8 mouse cellular contexts compared by ENCODE assay signal in genomic region chr12:111677882-111678669, GRCm38 (mm10). TPM values are rescaled to one million over a fixed set of nuclear protein-coding genes. Genes with fewer than 3 reads are reported as not detected.
DNase-seq lines count a peak whose midpoint lies in the region; ATAC-seq lines count a peak whose summit lies in the region.

TSS of gene Trmt61a (plus strand) at chr12:111678105.

- H3K36me3 ChIP-seq in intestine, embryonic 14.5 days (ENCODE audit: control insufficient read depth, insufficient read depth, low read length): peaks cover 13% of the 10 kb centered on the region; the same call in 1 of the 2 replicates
- peaks cover 31% of the 10 kb centered on the region for H3K36me3 ChIP-seq in limb, embryonic 10.5 days
- peaks cover 24% of the 10 kb centered on the region for H3K36me3 ChIP-seq in midbrain, embryonic 12.5 days

- H3K9me3 ChIP-seq in intestine, embryonic 14.5 days (ENCODE audit: control insufficient read depth, low read length): no peaks in the 10 kb centered on the region
- no peaks in the 10 kb centered on the region for H3K9me3 ChIP-seq in limb, embryonic 10.5 days (replicated peaks)
- no peaks in the 10 kb centered on the region for H3K9me3 ChIP-seq in midbrain, embryonic 12.5 days

- ATAC-seq in intestine, embryonic 14.5 days (replicated peaks; ENCODE audit: low FRiP score, low TSS enrichment, low read depth): peak; percentile 85
- peak; percentile 90 for ATAC-seq in midbrain, embryonic 12.5 days (ENCODE audit: low FRiP score, low read depth)

- intact Hi-C loops in gastrocnemius, postnatal 36 days (cut with DNase I): loop anchor here (5.0 kb wide), 1 partner anchor 284 kb away; no protein-coding TSS in a partner anchor

- H3K27ac ChIP-seq in intestine, embryonic 14.5 days (ENCODE audit: low read depth): peak within 1 kb of the TSS; percentile 92
- H3K27ac ChIP-seq in limb, embryonic 10.5 days: peak within 1 kb of the TSS; percentile 90
- H3K27ac ChIP-seq in midbrain, embryonic 12.5 days (replicated peaks): peak within 1 kb of the TSS; percentile 97

- peaks cover 33% of the 10 kb centered on the region for H3K4me1 ChIP-seq in intestine, embryonic 14.5 days (replicated peaks; ENCODE audit: control insufficient read depth, insufficient read depth, low read length)
- peaks cover 23% of the 10 kb centered on the region for H3K4me1 ChIP-seq in limb, embryonic 10.5 days
- H3K4me1 ChIP-seq in midbrain, embryonic 12.5 days: peaks cover 22% of the 10 kb centered on the region

- peak within 1 kb of the TSS; percentile 60 for H3K9ac ChIP-seq in intestine, embryonic 14.5 days (ENCODE audit: low read length)
- H3K9ac ChIP-seq in midbrain, embryonic 12.5 days (replicated peaks): peak within 1 kb of the TSS; percentile 80

- 1% methylated on average over 51 of the region's 51 CpGs for WGBS in intestine, embryonic 14.5 days
- WGBS in limb, embryonic 10.5 days: under 1% methylated on average over 51 of the region's 51 CpGs
- WGBS in midbrain, embryonic 12.5 days: under 1% methylated on average over 51 of the region's 51 CpGs

- peaks cover 12% of the 10 kb centered on the region for H3K27me3 ChIP-seq in intestine, embryonic 14.5 days (replicated peaks; ENCODE audit: control insufficient read depth, insufficient read depth, low read length)
- H3K27me3 ChIP-seq in limb, embryonic 10.5 days (ENCODE audit: low read depth, poor library complexity, severe bottlenecking): peaks cover 30% of the 10 kb centered on the region
- H3K27me3 ChIP-seq in midbrain, embryonic 12.5 days: peaks cover 15% of the 10 kb centered on the region

- DNase-seq in layer of hippocampus, adult 11-12 months (ENCODE audit: low spot score): peak; percentile 92
- no peak for DNase-seq in layer of hippocampus, adult 9-10 months (ENCODE audit: low spot score)
- peak; percentile 90 for DNase-seq in embryo, embryonic 11.5 days (ENCODE audit: low read depth, low spot score)
- DNase-seq in gastrocnemius, postnatal 36 days: peak; percentile 84 to 89
- peak; percentile 99 for DNase-seq in intestine, embryonic 14.5 days (ENCODE audit: low spot score)
- peak; percentile 97 for DNase-seq in limb, embryonic 10.5 days (ENCODE audit: low spot score)
- peak; percentile 96 for DNase-seq in skeletal muscle tissue, adult 2 months (ENCODE audit: low read depth, low spot score)

- peak within 1 kb of the TSS; percentile 92 for H3K4me3 ChIP-seq in intestine, embryonic 14.5 days (ENCODE audit: low read depth, low read length)
- H3K4me3 ChIP-seq in limb, embryonic 10.5 days: peak within 1 kb of the TSS; percentile 90
- peak within 1 kb of the TSS; percentile 92 for H3K4me3 ChIP-seq in midbrain, embryonic 12.5 days

- peak within 1 kb of the TSS; percentile 96 for H3K4me2 ChIP-seq in intestine, embryonic 14.5 days (ENCODE audit: low read length)
- peak within 1 kb of the TSS; percentile 93 for H3K4me2 ChIP-seq in midbrain, embryonic 12.5 days (replicated peaks)

RNA-seq across cellular contexts. Expression of gene Trmt61a, which starts in this region (rescaled TPM):
- total RNA-seq in gastrocnemius, postnatal 36 days (2021): 1 to 10 TPM; 1.8 to 4.1 TPM
- 9.9 and 13.1 TPM in 2 replicates for polyA plus RNA-seq in intestine, embryonic 14.5 days (2014; fragmentation: Nextera tagmentation; extraction: Ambion mirVana)
- 18.2 and 21.0 TPM in 2 replicates for polyA plus RNA-seq in limb, embryonic 10.5 days (2016; fragmentation: Nextera tagmentation; extraction: Ambion mirVana)
- 11.8 and 13.2 TPM in 2 replicates for polyA plus RNA-seq in midbrain, embryonic 12.5 days (2016; fragmentation: Nextera tagmentation; extraction: Ambion mirVana)
